Mouse (Mus musculus) layer of hippocampus, postnatal 25 days (tissue): ENCODE data around the gene Tekt5. TPM values are rescaled to one million over a fixed set of nuclear protein-coding genes. Genes with fewer than 3 reads are reported as not detected.
A peak's percentile ranks its signal among the peaks of the same experiment; 100 is the strongest.

Experiments used
- DNase-seq, 2 experiments: peaks; one replicate each; pipeline ENCODE4 v3.0.0; 2022; ENCODE audit warnings: mixed read lengths in 2 of 2, low spot score in 1 of 2; ENCODE audit errors: extremely low spot score in 1 of 2
- total RNA-seq, 2 experiments: library from RNA; stranded (reverse); gene quantifications; 2 replicates each; pipeline ENCODE4 v1.2.3; 2021

Gene Tekt5
- total RNA-seq, 2 experiments from 2014 or later: 6.6 TPM

DNA sequence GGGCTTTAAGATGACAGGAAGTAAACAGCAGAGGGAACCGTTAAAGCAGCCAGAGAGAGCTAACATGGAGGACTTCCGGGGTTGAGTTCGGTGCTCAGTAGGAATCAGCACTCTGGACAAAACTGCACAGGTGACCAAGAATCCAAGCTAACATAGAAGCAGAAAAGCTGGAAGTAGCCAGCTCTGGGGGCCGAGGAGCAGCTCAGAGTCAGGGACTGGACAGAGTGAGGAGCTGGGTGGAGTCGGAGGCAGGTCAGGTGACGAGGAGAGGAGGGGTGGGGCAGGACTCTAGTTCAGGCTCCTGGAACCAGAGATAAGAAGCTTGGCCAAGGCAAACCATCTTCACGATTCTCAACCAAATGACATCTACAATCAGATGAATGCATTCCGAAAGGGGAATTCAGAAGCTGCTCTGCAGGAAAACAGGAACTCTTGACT lies 11.2 kb downstream of the Tekt5 start:
- DNase-seq: no peak

DNA sequence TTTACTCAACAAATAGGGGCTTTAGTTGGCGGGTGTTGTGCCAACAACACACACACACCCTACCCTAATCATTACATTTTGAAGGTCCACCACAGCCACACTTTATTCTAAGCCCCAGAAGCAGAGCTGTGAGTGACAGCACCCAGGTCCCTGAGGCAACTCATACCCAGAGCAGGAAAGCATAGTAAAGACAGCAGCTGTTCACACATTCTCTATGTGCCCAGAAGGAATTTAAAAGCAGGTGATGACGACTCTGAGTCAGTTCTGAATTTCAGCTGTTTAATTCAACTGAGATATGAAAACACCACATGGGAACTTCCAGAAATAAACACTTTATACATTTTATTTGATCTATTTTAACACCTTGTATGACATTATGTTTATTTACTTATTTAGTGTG lies 15.8 kb downstream of the Tekt5 start:
- no peak for DNase-seq

DNA sequence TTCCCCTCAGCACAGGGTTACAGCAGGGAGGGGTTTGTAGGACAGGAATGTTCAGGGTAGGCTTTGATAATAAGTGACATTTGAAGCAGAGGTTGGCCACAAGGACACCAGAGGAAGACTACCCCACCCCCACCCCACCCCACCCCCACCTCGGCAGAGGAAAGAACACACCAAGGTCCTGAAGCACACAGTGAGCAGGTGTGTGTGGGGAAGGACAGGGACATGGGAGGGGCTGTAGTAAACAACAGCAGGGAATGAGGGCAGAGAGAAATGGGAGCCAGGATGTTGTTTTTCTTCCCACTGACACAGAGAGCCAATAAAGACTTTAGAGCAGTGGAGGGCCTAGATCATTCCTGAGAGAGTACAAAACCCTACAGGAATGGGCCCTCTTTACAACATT lies 18.0 kb downstream of the Tekt5 start:
- no peak for DNase-seq

DNA sequence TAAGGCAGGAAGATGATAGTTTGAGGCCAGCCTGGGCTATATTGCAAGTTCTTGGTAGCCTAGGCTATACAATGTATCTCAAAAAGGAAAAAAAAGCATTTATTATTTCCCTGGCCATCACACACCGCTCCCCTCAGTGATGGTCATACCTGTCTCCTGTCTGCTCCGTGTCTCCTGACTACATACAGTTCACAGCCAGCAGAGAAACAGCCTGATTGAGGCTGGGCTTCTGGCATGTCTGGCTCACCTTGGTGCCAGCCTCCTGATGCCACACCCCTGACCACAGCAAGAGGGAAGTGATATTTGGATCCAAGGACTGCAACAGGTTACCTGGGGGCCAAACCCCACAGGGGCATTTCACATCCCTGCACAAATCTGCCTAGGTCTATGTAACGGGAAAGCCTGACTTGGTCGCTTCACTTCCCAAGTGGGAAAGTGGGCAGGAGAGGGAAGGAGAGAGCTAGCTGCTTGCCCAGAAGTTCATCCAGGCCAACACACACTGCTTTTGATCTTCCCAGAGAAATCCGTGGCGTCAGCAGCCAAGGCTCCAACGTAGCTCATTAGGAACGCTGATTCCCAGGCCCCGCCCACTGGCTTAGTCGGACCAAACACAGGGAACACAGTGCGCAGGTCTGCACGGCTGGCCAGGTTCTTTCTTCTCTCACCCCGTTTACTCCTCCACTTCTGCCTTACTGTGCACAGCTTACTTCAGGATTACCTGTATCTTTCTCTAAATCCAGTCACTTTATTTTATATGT lies 20.9 kb downstream of the Tekt5 start:
- DNase-seq: peak in 1 of 2 experiments; percentile 30

DNA sequence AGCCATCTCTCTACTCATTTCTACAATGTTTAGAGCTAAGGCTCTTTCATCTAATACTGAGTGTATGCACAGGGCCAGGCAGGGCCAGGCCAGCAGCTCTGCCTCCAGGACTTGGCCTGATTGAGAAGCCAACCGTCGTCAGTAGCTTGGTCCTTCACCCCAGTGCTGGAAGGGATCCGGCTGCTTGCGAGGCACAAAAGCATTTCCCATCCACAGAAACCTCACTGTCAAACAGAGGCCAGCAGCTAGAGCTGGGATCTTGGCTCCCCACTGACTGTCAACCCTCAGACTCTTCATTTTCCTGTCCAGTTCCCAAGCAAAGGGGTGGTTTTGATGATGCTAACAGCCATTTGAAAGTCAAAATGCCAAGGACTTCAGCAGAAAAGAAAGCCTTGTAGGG lies 22.9 kb downstream of the Tekt5 start:
- DNase-seq: no peak

DNA sequence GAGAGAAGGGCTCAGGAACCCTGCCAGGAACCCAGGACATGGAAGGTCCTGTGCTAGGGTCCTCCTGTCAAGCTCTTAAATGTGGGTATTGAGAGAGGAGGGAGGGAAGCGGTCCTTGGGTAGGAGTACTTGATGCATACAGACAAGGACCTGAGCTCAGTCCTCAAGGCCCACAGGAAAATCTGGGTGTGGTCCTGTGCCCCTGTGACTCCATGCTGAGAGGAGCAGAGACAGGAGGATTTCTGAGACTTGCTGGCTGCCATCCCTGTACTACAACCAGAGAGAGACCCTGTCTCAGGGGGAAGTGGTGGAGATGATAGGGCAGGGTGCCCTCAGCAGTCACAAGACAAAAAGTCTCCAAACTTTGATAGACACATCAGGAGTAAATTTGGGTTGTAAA lies 25.3 kb downstream of the Tekt5 start:
- no peak for DNase-seq

DNA sequence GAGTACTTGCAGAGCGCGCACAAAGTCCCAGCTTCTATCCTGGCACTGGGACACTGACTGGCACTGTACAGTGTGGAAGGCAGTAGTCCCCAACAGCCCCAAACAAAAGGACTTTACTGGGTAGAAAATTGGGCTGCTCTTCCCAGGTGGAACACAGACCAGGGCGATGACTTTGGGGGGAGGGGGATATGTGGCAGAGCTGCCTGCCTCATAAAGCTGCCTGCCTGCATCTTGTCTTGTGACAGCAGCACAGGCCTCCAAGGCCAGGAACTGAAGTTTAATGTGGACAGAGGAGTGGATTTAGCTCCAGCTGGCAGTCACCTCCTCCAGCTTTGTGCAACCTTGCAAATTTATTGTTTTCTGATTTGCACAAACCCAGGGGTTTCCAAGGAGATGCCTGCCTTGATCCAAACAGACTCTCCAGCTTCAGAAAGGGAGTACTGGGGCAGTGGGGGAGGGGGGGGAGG lies 25.8 kb downstream of the Tekt5 start:
- no peak for DNase-seq

DNA sequence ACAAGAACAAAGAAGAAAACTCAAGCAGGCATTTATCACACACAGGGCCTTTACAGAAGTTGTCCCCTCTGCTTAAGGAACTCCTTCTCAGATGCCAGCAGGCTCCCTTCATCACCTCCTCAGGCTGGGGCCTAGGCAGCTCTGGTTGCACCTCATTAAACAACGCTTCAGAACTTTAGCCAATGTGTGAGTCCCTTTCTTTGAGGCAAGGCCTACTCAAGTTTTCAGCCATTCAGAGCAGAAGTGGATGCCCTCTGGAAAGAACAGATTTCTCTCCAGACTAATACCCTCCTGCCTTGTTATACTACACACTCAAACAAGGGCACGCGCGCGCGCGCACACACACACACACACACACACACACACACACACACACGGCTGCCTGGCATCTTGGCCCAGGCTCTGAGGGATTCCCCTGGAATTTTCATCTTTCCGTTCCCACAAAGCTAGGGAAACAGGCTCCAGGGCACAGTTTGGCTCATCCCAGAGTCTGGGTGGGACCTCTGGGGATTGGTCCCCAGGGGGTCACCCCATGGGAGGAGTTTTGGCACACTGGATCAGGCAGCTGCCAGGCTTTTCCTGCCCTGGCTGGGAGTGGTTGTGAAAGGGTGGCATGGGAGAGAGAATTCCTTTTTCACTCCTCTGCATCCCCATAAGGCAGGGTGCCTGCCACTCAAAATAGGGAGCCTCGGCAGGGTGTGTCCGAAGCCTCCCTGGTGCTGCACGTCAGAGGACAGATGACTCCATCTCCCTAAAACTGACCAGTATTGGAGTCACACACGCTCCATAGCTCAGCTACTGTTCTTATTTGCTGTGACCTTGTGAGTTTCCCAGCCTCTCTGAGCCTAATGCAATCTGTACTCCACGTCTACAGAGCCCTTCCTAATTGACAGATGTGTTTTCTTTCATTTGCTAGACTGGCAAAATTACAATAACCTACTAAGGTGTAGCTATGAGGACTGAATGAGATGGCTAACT lies 28.8 kb downstream of the Tekt5 start:
- peak in 1 of 2 experiments; percentile 24 for DNase-seq

DNA sequence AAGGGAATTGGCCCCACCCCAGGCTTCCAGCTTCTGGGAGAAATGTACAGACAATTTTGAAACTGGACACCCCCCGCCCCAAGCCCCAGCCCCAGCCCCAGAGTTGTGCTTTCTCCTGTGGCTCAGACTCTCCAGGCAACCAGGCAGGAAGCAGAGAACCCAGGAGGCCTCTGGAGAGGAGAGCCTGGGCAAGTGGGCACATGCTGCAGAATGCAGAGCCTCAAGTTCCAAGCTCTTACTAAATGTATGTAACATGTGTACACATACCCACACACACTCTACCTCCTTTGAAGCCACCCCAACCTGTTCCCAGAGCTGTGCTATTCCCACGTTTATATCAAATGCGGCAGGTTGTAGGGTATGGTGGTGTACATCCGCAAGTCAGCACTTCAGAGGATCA lies 29.5 kb downstream of the Tekt5 start:
- DNase-seq: no peak

DNA sequence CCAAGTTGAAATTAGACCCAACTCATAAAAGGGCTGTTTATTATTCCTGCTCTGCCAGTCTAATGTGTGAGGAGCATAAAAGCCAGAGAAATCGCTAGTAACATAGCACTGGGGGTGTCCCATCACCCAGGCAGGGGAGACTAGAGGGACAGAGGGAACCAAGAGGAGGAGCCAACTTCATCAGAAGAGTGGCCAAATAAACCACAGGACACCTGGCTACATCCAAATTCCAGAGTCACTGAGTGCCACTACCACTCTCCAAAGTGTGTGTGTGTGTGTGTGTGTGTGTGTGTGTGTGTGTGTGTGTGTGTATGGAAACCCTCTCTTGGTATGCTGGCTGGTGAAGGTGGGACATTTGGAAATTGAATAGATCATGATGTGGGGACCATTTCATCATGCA lies 32.2 kb downstream of the Tekt5 start:
- no peak for DNase-seq

DNA sequence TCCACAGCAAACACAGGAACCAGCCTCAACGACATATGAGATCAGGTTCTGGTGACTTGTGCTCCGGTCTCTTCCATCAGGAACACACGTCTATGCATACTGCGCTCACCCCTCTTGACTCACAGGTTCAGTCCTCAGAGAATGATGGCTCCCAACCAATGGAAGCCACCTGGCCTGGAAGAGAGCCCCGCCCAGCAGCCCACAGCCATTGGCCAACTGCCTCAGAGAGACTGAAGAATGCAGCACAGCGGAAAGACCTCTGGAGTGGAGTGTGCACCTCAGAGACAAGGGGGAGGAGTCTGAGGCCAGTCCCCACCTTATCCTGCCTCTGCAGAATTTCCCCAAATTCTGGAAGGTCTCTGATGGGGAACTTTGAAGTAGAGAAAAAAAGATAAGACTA lies 36.0 kb downstream of the Tekt5 start:
- DNase-seq: no peak

DNA sequence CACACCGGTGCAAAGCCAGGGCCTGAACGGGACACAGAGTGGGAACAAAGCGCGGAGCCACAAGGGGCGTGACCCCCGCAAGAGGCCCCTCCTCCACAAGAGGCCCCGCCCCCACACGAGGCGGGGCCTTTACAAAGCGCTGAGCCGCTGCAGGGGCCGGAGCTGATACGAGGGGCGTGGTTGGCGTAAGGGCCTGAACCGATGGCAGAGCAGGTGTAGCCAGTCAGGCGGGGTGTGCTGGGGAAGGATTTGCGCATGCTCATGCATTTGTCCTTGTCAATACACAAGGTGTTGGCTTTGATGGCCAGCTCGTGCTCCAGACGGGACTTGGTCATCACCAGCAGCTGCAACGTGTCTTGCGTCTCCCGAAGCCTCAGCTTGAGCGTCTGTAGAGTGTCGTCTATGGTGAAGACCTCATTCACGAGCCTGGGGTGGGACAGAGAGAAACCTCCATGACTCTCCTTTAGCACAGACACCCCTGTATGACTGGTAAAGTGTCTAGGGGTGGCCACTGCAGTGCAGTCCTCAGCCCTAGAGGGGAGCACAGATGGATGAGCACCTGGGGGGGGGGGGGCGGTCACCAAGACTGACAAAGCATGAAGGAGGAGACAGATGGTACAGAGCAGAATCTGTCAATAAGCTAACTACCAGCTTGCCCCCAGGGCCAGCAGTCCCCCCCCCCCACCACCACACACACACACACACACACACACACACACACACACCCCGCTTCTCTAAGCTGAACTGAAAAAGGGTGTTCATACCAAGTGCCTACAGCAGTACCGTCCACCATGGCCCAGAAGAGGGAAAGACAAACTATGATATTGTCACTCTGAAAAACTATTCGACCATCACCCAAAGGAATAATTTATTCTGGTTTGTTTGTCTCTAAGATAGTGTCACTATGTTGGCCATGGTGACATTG lies 37.0 kb downstream of the Tekt5 start:
- DNase-seq: no peak

DNA sequence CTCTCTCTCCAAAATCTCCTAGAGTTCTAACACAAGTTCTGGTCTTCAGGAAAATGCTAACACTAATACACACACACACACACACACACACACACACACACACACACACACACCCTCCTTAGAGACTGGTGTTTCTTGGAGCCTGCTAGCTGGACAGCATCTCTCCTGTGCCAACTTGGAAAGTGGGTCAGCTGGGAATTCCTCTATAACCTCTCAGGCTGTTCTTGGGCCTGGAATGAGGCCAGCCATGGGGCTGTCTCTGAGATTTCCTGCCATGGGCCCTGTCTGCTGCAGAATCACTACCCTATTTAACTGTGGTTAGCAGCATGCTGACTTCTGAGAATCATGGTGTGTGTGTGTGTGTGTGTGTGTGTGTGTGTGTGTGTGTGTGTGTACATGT lies 40.3 kb downstream of the Tekt5 start:
- DNase-seq: no peak

DNA sequence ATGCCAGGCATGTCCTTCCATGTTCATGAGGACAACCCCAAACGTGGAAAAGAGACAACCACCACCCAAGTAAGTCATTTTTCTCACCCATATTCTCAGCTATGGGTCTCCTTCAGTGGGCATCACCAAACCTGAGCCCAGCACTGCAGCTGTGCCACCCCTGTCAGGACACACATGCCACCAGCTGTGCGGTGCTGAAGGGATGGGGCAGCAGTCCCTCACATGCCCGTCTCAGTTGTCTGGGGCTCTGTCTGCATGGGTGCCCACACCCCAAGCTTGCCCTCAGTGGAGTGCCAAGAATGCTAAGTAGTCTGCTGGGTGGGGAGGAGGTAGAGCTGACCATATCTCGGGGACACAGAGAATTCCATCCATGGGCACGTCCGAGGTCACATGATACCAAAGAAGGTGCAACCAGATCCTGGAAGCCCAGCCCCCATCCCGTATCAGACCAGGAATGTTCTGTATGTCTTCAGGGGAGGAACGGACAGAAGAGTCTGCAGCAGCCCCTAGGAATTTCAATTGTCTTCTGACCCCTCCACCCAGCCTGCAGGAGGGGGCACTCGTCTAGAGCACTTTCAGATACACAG lies 44.1 kb downstream of the Tekt5 start:
- DNase-seq: no peak

DNA sequence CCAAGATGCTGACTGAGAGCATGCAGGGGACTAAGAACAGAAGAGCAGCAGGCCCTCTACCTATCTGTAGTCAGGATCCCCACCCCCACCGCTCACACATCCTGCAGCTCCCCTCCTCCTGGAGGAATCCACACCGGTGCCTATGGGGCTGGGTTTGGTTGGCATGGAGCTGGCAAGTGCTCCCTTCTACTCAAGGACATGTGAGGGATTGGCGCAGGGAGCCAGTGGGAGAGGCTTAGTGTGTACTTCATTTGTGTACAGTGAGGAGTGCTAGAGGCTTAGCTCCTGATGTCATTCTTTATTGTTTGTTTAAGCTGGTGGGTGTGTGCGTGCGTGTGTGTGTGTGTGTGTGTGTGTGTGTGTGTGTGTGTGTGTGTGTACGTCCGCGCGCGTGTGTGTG lies 45.4 kb downstream of the Tekt5 start:
- no peak for DNase-seq

DNA sequence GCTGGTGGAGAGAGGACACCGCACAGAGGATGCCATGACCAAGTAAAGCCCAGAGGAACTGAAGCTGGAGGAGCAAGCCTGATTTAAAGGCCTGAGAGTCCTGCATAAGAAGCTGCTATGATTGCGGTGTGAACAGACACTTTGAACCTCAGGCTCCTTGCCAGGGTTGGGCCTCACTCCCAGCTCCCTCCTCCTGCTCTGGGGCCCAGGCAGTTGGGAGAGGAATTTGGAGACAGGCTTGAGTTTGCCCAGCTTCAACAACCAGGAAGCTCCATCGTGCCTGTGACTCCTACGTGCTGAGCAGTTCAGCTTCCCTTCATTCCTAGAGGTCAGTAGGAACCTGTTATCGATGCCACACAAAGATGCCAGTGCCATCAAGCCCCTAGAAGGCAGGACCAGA lies 45.9 kb downstream of the Tekt5 start:
- no peak for DNase-seq

DNA sequence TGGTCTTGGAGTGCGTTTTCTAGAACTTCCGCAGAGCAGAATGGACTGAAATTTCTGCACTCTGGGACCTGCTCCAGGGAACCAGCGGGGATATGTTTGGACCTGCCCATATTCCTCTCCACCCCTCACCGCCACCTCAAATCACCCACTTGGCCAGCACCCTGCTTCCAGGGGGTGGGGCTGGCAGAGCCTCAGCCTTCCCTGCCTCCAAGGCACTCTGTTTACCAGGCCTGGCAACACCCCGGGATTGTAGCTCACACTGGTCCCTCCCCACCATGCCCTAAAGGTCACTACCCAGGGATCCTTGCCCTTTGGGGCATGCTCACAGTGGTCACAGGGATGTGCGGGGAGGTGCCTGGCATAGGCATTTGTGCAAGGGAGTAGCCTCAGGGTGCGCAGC lies 47.7 kb downstream of the Tekt5 start:
- no peak for DNase-seq

DNA sequence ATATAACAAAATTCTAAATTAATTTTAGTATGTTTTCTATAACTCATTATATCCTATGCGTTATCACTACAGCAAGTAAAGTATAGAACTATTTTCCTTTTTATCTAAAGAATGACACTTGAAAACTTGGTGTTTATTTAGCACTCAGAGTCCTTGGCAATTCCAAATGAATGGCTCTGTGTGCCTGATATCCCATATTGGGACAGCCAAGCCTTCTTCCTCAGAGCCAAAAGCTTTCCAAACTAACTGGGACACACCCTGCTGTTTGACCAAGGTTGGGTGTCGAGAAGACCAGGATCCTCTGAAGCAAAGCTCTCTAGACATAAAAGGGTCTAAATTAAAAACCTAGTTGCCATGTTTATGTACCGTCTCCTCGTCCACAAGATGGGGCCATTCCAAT lies 54.2 kb downstream of the Tekt5 start:
- DNase-seq: no peak

DNA sequence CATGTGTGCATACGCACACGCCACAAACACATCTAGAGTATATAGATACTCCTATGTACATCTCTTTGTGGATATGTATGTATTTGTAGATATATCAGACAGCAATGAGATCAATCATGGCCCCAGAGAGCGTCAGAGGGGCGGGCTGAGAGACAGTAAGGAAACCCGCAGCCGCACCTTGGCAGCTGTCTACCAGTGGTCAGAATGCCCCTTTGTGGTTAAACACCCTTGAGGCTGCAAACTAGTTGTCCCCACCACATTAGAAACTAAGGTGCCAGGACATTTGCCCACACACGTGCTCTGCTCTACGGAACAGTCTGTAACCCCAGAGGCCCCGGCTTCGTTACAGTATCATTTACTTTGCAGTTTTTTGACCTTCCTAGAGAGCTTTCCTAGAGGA lies 55.4 kb downstream of the Tekt5 start:
- DNase-seq: no peak

DNA sequence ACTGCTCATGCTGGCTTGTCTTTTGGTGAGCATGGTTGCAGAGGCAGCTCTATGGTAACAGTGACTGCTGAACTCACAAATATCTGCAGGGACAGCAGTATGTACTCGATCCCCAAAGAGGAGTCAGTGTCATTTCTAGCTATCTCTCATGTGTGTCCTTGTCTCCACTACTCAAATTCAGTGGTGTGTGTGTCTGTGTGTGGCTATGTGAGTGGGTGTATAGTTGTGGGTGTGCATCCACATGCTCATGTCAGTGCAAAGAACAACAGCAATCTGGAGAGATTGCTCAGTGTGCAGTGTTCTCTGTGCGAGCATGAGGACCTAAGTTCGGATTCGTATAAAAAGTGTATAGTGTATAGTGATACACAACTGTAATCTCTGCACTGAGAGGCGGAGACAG lies 56.7 kb downstream of the Tekt5 start:
- no peak for DNase-seq
